Mouse (Mus musculus) small intestine, adult 2 months (tissue): ENCODE measurements at regions not wholly inside any gene's neighbourhood (a gene's known extent, or its start where the extent isn't known, plus 50 kb on each side); places are given as distances from the start of the nearest gene placed in this dataset.
A peak's percentile ranks its signal among the peaks of the same experiment; 100 is the strongest.

Source experiments
- H3K27ac ChIP-seq: fragments of 200-500 bp; 2 replicates; pipeline ENCODE4 v1.5.1; 2012; ENCODE audit warnings: low read depth, low read length, control low read depth, inconsistent platforms; ENCODE audit not compliant: insufficient read depth
- H3K27me3 ChIP-seq: fragments of 200-500 bp; 2 replicates; pipeline ENCODE4 v1.6.1; 2012; ENCODE audit warnings: mild to moderate bottlenecking, moderate library complexity, low read length, inconsistent platforms; ENCODE audit not compliant: control insufficient read depth, insufficient read depth
- H3K36me3 ChIP-seq: fragments of 200-500 bp; 2 replicates; pipeline ENCODE4 v1.6.1; 2012; ENCODE audit warnings: mild to moderate bottlenecking, low read length, control low read depth, inconsistent platforms; ENCODE audit not compliant: control insufficient read depth, insufficient read depth
- H3K4me1 ChIP-seq: fragments of 200-500 bp; 2 replicates; pipeline ENCODE4 v1.6.1; 2012; ENCODE audit warnings: low read length, inconsistent platforms, mixed read lengths; ENCODE audit not compliant: control insufficient read depth, insufficient read depth, insufficient read length
- H3K4me3 ChIP-seq: fragments of 200-500 bp; 2 replicates; pipeline ENCODE4 v1.5.1; 2012; ENCODE audit warnings: low read depth, mild to moderate bottlenecking, control low read depth, inconsistent platforms, low read length, moderate library complexity
- CTCF ChIP-seq: fragments of 200-500 bp; IDR thresholded peaks from 2 replicates; pipeline ENCODE4 v1.5.1; 2012; ENCODE audit warnings: low read depth, mild to moderate bottlenecking, control low read depth, inconsistent platforms, low read length, moderate library complexity, mixed read lengths; ENCODE audit not compliant: insufficient replicate concordance, insufficient read length; ENCODE audit errors: extremely low read depth
- POLR2A ChIP-seq: fragments of 200-500 bp; IDR thresholded peaks from 2 replicates; pipeline ENCODE4 v1.6.1; 2012; ENCODE audit warnings: low read depth, mild to moderate bottlenecking, control low read depth, inconsistent platforms, low read length, moderate library complexity
- WGBS: fragments of 180-500 bp; shearing (Covaris S2); methylation state at CpG from one replicate; pipeline ENCODE4 v1.1.7; 2018; 5-methylcytosine and 5-hydroxymethylcytosine counted together

DNA sequence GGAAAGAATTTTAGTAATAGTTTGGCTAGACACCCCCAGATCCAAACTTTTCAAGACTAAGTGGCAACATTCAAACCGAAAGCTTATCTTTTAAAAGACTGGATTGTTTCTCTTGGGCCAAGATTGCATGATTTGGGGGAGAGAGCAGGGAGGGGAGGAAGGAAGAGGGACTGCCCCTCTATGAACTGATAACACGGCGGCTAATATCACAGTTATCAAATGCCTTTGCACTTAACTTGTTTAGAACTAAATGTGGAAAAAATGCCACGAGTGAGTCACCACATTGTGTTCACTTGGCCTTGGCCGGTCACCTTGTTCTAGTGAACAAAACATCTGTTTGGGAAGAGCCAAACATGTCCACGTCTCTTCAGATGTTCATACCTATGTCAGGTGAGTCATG lies 92.3 kb downstream of the Tes start:
- H3K36me3 ChIP-seq = no peaks in the 10 kb centered on the region
- H3K4me1 ChIP-seq = no peaks in the 10 kb centered on the region
- no peaks in the 10 kb centered on the region for H3K27me3 ChIP-seq
- TF ChIP-seq CTCF = no peak
- no peak overlapping the region for H3K4me3 ChIP-seq
- no peak overlapping the region for H3K27ac ChIP-seq
- WGBS = 54% methylated on average over 6 of the region's 6 CpGs

GRCm38 (mm10) chr6:17169971-17170781 lies 105.2 kb downstream of the Tes start:
- Histone ChIP-seq H3K4me1 (no peaks in the 10 kb centered on the region), H3K4me3 (no peak overlapping the region), H3K27ac (peak overlapping the region; percentile 59), H3K36me3 (no peaks in the 10 kb centered on the region), H3K27me3 (no peaks in the 10 kb centered on the region)
- 57% methylated on average over 18 of the region's 18 CpGs for WGBS
- TF ChIP-seq CTCF (no peak), POLR2A (no peak)

- Histone ChIP-seq H3K27me3 (no peaks in the 10 kb centered on the region), H3K4me1 (no peaks in the 10 kb centered on the region), H3K36me3 (no peaks in the 10 kb centered on the region), H3K4me3 (no peak overlapping the region), H3K27ac (peak overlapping the region; percentile 71)
- TF ChIP-seq POLR2A = no peak
- no peak for TF ChIP-seq CTCF
- 25% methylated on average over 7 of the region's 7 CpGs for WGBS
Observed at GRCm38 (mm10) chr6:17170782-17171272, 105.9 kb downstream of the Tes start.

DNA sequence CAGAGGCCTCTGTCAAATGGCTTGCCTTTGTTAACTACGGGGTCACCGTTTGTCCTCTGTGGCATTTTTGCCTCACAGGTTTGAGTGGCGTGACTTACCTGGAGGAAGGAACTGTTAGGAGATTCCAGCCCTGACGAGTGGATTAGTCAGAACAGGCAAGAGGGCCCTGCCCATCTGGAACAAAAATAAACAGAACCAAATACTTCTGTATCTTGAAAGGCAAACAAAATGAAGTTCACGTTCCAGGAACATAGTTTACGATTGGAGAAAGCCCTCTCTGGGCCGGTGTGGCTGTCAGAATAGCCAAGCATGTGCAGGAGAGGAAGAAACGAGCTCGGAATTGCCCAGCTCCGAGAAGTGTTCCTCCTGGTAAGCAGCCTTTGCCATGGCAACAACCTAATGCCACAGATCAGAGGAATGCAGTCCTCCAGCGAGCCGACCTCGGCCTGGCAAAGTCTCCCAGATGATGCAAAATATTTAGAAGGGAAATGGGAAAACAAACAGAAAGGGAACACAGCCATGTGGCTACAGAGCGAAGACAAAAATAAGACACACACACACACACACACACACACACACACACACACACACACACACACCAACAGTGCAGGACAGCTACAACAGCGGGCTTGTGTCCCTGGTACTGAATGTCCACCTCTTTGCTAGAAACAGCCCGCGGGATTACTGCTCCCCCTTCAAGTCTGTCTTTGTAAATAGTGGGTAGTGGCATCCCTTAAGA lies 106.5 kb downstream of the Tes start:
- Histone ChIP-seq H3K4me3 (no peak overlapping the region; the same call in 1 of the 2 replicates), H3K36me3 (no peaks in the 10 kb centered on the region), H3K27ac (peak overlapping the region; percentile 71), H3K27me3 (no peaks in the 10 kb centered on the region), H3K4me1 (no peaks in the 10 kb centered on the region)
- TF ChIP-seq CTCF (no peak), POLR2A (no peak)
- 16% methylated on average over 17 of the region's 17 CpGs for WGBS

DNA sequence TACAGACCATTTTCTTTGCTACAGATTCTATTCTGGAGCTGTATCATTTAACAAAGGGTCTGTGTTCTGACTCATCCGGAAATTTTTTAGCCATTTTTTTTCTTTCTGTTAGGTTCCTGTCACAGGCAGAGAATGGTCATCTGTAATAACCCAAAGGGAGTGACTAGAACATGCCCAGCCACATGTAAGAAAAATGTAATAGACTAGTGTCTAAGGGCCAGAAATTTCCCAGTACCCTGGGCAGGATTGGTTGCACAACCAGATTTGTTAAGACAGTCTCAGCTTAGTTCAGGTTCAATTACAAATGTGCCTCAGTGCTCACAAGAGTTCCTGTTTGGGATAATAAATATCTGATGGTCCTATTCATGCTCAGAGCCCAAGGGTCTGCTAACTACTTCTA lies 107.1 kb downstream of the Tes start:
- no peak for TF ChIP-seq CTCF
- no peak for TF ChIP-seq POLR2A
- no peaks in the 10 kb centered on the region for H3K4me1 ChIP-seq
- H3K4me3 ChIP-seq = no peak overlapping the region
- peak overlapping the region; percentile 71; the same call in 1 of the 2 replicates for H3K27ac ChIP-seq
- H3K36me3 ChIP-seq = no peaks in the 10 kb centered on the region
- no peaks in the 10 kb centered on the region for H3K27me3 ChIP-seq
- whole genome bisulfite sequencing = 57% methylated on average over 1 of the region's 1 CpGs

DNA sequence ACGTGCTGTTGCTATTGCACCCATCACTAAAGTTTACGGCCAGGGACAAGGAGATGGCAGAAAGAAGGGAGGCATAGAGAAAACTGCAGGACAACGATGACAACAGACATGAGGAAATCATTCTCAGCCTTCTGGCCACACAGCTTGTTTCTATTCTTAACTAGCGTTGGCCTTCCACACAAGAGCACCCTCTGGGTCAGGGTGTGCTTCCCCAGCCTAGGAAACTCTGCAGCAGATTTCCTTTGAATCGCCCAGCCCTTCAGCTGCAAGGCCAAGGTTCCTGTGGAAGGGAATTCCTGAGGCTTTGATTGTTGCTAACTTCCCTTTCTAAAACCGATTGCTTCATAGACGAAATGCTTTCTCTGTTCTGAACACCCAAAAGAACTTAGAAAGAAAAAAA lies 103.8 kb upstream of the Cav2 start:
- WGBS = 58% methylated on average over 7 of the region's 7 CpGs
- Histone ChIP-seq H3K27me3 (no peaks in the 10 kb centered on the region), H3K4me3 (no peak overlapping the region), H3K36me3 (no peaks in the 10 kb centered on the region), H3K27ac (peak overlapping the region; percentile 28; the same call in 1 of the 2 replicates), H3K4me1 (no peaks in the 10 kb centered on the region)
- no peak for TF ChIP-seq CTCF
- no peak for TF ChIP-seq POLR2A

- H3K4me1 ChIP-seq = no peaks in the 10 kb centered on the region
- no peaks in the 10 kb centered on the region for H3K36me3 ChIP-seq
- no peak overlapping the region for H3K27ac ChIP-seq
- no peak overlapping the region for H3K4me3 ChIP-seq
- no peaks in the 10 kb centered on the region for H3K27me3 ChIP-seq
- 47% methylated on average over 1 of the region's 1 CpGs for WGBS
- TF ChIP-seq POLR2A (no peak), CTCF (no peak)
Observed at GRCm38 (mm10) chr6:17179476-17179875, 101.5 kb upstream of the Cav2 start.
